Mouse (Mus musculus) kidney, adult 8-10 months (tissue): ENCODE measurements around the gene Adsl.

Source experiments
- DNase-seq, 2 experiments: peaks; one replicate each; pipeline ENCODE4 v3.0.0; 2022

Gene Adsl

DNA sequence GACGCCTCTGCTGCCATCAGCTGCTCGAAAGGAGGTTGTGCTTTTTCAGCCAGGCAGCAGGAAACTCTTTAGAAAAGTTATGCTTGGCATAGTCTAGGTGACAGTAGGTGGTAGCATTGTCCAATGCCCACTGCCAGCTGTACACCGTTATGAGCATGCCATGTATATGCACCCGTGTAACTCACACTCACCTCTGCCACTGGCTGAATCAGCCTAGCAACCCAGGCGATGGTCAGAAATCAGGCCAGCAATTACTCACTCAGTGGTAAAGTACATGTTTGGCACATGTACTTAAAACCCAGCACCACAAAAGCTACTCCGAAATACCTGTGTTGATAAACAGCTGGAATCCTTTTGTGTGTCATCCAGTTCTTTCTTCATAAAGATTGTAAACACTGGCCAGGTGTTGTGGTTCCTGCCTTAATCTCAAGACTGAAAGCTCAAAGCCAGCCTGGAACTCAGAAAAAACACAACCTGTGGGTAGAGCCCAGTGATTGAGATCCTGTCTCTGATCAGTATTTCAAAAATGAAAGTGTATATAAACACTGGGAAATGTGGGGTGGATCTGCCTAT, 6.7 kb upstream of the Adsl start:
- no peak for DNase-seq

DNA sequence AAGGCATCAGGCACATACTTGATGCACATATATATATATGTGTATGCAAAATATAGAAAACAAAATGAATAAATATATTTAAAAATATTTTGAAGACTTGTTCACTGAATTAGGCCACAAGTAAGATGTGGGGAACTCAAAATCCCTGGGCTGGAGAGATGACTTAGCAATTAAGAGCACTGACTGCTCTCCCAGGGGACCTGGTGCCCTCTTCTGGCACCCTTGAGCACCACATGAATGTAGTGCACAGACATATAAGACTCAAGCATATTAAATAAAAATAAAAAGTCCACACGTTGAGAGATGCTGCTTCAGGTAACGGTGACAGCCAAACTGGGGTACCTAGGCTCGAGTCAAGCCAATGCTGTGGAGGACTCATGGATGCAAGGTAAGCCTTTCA, 2.4 kb upstream of the Adsl start:
- peak; percentile 17 to 49 for DNase-seq

DNA sequence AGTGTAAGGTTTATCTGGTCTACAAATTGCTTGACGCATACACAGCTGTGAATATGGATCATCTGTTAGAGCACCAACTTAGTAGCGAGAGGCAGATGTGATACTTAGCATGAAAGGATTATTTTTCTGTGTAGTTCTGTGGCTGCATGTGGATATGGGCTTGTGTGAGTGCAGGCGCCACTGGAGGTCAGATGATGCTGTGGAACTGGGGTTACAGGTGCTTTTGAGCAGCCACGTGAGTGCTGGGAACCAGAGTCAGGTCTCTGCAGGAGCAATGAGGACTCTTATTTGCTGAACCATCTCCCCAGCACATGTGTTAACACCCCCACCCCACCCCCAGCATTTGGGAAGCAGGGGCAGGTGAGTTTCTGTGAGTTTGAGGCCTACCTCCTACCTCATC, 1.1 kb downstream of the Adsl start:
- DNase-seq, result no peak

DNA sequence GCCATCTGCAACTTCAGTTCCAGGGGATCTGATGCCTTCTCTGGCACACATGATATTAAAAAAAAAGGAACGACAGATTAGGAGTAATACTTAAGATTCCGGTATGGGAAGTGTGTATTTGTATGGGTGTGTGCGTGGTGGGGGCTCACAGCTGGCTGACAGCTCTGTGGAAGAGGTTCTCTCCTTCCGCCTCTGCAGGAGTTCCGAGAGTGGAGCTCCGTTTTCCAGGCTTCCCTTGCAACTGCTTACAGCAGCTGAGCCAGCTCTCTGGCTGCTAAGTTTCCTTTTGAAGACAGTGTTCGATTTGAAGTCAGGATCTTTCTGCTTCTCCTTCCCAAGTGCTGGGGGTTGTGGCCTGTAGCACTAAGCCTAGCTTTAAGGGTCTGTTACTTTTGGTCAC, 1.8 kb downstream of the Adsl start:
- DNase-seq, result no peak

DNA sequence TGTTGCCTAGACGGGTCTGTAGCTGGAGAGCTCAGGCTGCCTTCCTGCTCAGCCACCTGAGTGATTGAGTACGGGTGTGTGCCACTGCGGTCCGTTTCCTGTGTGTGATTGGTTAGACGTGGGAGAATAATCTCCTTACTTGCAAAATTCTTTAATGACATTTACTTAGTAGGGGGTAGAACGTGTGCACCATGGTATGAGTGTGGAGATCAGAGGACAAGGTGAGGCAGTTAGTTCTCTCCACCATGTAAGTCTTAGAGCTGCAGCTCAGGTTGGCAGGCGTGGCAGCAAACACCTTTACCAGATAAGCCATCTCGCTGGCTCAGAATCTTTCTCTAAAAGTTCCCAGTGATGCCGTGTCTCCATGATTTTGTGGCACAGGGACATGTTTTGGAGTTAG, 5.7 kb downstream of the Adsl start:
- no peak for DNase-seq

DNA sequence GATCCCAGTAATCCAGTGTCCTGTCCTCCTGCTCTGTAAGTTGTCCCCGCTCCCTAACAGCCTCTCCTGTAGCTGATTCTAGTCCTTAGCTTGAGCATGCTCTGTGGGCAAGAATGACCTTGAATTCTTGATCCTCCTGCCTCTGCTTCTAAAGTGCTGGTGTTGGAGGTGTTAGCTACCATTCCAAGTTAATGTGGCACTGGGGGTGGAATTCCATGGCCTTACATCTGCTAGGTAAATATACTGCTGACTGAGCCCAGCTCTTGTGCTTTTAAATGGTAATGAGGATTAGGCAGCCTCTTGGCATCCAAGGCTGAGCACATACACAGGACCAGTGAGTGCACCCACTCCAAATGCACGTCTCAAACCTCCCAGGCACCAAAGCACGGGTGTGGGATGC, 6.6 kb downstream of the Adsl start:
- DNase-seq, result no peak

DNA sequence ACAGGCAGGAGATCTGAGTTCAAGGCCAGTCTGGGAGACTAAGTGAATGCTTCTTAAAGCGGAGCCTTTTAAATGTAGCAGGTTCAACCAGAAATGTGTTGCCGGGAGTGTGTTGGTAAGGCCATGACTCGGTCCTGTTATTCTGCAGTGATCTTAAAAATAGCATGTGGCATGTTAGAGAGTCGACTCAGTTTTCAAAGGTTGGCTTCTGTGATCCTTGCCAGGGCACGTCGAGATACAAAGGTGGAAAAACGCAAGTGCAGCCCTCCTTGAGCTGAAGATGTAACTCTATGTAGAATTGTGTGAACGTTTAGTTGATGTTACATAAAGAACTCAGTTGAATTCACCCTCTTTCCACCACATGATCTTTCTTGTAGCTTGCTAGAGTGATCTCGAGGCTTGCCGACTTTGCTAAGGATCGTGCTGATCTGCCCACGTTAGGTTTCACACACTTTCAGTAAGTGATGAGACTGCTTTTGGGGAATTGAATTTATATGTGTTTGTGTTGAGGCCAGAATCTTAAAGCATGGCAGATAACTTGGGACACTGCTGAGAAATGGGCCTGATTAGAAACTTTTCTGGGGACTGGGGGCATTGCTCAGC, 7.6 kb downstream of the Adsl start:
- DNase-seq, result no peak

DNA sequence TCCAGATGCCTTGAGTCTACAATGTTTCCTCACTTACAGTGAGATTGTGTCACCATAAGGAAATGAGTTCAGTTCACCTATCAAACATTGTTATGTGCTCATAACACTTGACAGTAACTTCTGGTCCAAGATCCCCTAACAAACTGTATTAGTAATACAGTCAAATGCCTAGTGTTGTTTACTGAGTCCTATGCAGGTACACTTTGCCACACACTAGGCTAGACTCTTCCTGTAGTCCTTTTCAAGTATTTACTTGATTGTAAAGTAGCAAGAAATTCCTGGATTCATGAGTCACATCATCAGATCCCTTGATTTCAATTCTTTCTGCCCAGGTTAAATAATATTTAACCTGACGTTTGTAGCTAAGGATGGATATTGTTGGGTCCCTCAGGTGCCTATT, 21.1 kb downstream of the Adsl start:
- DNase-seq, result no peak

DNA sequence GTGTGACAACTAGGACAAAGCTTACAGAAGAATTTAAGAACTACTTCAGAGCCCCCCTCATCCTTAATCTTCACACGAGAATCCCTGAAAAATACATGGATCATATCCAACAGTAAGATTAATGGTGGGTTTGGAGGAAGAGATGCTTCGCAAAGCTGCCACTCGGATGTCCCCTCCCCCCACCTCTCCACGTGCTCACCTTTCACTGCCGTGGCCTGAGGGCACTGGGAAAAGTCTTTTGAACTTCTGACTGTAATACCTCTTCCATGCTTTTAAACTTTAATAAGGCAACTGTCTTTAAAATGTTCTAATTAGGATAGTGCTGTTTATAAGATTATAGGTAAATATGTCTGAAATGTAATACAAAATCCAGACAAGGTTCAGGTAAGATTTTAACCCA, 26.0 kb downstream of the Adsl start:
- DNase-seq, result no peak

DNA sequence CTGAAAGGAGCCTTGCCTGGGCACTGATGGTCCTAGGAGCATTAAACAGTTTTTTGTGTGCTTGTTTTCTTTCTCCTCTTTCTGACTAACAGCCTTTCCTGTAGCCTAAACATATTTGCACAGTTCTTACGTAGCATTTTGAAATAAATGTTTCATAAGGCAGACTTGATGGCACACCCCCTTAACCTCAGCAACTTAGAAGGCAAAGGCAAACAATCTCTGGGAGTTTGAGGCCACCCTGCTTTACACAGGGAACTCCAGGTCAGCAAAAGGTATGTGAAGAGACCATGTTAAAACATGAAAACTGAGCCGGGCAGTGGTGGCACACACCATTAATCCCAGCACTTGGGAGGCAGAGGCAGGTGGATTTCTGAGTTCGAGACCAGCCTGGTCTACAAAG, 27.4 kb downstream of the Adsl start:
- no peak for DNase-seq

DNA sequence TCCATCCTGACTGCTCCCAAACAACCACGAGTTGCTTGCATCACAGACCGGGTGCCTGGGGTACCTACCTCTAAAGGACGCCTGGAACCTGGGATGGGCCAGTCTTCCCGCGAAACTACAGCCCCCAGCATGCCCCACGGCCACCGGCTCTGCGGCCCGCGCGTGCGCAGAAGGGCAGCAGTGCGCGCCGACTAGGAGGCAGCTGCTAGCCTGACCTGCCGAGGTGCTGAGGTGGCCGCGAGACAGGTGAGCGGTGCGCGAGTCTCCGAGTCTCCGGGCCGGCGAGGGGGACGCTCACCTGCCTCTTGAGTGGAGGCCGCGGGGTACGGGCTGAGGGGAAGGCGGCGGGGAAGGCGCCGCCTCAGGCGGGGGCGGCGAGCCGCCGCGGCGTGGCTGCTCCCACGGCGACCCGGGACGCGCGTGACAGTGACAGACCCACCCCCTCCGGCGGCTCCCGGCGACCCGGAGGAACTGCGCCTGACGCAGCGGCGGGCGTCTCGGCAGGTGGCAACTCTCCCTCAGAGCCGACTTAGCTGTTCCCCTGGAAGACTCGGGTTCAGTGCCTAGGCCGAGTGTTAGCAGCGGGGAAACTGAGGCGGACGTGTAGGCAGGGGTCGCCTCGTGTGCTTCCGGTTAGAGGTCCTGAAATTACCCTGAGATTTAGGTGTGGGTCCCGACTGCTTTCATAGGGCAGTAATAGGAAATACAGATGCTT, 29.5 kb downstream of the Adsl start, which contains the start of gene Sgsm3:
Gene Sgsm3, plus strand, starts transcription at position 146 of the 715 bp plus-strand sequence.
- DNase-seq, result peak; percentile 83 to 86

DNA sequence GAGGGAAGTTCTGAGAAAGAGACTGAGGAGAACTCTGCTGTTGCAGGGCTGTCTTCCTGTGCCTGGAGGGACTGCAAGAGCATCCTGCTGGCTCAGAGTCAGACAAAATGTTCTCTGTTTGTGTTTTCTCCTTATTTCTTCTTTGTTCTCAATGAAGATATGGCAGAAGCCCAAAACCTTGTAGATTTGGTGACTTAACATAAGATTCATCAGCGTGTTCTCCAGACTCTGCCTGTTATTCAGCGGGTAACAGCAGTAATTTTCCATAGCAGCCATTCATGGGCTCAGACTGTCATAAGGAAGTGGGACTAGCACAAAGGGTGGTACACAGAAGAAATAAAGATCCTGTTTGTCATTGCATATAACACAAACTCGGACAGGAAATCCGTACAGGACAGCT, 31.3 kb downstream of the Adsl start:
- DNase-seq, result no peak

DNA sequence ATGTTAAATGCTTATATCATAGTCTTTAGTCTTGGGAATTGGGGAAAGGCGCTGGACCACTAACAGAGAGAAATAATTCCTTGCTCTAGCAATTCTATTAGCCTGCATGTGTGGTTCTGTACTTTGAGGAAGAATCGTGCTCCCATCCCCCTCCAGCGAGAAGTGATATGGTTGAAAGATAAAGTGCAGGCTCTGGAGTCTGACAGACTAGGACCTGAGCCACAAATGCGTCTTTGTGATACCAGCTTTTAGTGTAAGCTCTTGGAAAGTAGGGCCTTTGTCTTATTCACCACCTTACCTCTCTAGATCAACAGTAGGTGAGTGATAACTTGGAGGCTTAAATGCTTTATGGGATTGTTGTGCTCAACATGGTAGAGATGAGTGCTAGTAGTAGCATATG, 32.9 kb downstream of the Adsl start:
- DNase-seq, result no peak

DNA sequence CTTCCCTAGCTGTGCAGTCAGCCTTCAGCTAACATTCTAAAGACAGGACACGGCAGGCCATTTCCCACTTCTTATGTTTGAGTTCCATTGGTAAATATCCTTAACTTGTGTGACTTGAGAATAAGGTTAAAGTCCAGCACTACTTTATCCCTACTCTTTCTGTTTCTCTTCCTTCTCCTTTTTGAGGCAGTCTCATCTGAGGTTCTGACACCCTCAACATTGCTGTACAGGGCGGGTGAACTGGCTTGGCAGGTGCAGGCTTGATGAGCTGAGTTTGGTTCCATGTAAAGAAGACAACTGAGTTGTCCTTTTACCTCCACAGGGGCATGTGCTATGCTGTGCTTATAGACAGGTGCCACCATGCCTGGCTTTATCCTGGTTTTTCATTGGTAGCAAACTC, 35.0 kb downstream of the Adsl start:
- DNase-seq, result no peak

DNA sequence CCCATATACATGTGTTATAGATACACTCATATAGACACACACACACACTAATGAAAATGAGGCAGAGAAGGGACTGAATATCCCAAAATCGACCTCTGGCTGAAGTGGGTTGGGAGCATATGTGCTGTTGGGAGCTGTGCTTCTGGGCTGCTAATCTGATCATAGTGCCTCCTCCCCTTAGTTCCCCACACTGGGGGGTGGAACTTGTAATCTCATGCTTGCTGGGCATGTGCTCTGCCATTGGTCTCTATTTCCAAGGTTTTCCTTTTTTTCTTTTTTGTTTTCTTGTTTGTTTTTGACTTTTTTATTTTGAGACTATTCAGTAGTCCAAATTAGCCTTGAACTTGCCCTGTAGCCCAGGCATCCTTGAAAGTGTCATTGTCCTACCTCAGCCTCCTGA, 40.0 kb downstream of the Adsl start:
- no peak for DNase-seq

DNA sequence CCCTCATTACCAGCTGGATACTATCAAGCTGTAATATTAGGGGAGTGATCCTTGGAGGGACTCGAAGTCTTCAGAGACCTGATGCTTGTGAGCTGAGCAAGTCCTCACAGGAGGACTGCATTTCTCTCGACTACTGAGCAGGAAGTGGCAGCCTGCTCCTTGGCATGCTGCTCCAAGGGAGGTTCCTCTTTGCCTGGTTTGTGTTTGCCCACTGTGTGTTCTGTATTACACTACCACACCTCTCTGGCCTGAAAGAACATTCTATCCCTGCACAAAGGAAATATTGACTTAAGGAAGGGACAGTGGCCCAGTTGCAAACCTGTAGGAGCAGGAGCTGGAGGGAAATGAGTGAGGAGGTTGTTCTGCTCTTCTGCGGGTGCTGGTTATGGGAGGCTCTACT, 41.4 kb downstream of the Adsl start:
- DNase-seq, result no peak

DNA sequence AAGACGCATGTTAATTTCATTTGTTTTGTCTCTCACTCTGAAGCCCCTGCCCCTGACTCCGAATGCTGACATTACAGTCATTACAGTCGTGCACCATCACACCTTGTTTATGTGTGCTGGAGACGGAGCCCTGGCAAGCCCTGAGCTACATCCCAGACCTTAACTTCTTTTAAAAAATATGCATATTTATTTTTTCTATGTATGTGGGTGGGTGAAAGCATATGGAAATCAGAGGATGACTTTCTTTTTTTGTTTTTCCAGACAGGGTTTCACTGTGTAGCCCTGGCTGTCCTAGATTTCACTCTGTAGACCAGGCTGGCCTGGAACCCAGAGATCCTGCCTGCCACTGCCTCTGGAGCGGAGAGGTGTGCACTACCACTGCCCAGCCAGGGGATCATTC, 46.7 kb downstream of the Adsl start:
- DNase-seq, result no peak

DNA sequence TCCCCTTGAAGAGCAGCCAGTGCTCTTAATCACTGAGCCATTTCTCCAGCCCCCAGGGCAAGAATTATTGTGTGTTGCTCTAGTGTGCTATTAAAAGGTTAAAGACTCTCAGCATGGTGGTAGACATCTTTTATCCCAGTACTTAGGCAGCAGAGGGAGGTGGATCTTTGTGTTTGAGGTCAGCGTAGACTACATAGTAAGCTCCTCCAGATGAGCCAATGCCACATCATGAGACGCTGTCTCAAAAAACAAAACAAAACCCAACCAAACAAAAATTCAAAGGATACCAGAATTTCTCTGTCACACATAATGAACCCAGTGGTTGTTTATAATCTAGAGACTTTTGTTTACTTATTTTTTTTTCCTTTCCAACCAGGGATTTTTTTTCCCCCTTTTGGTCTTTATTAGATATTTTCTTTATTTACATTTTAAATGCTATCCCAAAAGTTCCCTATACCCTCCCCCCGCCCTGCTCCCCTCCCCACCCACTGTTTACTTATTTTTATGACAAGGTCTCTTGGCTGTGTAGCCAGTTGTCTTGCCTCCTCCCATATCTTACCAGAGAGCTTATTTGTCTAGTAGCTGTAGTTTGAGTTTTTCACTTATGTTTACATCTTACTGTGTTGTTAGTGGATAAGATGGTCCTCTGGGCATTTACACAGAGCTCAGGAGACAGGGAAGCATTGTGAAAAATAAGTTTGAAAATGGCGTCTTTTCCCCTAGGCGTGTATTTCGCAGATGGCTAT, 48.0 kb downstream of the Adsl start:
- DNase-seq, result no peak

DNA sequence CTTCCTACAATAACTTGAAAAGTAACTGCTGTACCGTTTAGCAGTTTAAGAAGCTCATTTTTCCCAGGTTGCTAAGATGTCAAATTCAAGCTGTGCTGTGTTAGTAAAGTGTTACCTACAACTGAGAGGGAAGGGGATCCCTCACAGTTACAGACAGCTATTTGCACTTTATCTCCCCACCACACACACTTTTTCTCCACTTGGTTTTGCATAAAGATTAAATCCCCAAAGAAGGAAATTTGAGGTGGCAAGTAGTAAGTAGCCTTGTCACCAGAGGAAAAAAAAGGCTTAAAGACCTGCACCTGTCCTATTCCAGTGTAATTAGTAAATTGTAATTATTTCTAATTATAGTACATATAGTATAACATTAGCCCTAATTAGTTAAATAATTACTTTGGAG, 48.8 kb downstream of the Adsl start:
- no peak for DNase-seq

DNA sequence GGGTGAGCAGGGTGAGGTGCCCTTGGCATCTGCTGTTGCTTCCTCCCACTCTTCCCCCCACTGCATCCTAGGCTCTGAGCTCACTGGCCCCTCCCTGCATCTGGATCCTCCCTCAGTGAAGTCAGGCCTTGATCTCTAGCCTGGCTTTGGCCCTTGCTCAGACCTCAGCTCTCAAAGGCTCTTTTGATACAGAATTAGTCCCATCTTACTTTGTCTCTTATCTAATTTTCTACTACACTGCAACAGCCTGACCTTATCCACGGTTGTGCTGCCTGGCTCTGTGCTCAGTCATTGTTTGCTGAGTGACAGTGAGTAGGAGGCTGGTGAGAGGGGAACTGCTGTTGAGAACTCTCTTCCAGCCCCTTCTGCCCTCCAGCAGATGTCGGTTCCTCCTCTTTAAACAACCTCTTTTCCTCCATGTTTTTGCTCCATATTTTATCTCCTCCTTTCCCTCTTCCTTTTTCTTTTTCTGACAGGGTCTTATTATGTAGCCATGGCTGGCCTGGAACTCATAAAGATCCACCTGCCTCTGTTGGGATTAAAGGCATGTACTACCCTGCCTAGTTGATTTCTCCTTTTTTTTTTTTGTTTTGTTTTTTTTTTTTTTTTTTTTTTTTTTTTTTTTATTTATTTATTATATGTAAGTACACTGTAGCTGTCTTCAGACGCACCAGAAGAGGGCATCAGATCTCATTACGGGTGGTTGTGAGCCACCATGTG, 52.3 kb downstream of the Adsl start:
- no peak for DNase-seq

DNA sequence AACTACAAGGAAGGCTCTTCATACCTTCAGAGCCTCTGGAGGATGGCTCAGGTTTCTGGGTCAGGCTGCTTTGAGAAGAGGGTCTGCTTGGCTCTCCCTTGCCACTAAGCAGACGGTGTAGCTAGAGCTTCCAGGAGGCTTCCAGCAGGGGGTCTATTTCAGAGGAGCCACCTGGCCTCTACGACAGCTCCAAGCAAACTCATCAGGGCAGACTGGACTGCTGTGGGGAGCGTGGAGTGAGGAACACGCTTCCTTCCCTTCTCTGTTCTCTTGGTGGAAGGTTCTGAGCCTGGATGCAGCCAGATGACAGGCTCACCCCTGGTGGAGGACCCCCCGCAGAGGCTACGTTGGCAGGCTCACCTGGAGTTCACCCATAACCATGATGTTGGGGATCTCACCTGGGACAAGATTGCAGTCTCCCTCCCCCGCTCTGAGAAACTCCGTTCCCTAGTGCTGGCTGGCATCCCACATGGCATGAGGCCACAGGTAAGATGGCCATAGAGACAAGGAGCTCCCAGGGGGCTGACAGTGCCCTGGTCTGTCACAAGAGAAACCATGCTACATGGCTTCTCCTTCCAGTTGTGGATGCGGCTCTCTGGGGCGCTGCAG, 57.9 kb downstream of the Adsl start:
- no peak for DNase-seq

DNA sequence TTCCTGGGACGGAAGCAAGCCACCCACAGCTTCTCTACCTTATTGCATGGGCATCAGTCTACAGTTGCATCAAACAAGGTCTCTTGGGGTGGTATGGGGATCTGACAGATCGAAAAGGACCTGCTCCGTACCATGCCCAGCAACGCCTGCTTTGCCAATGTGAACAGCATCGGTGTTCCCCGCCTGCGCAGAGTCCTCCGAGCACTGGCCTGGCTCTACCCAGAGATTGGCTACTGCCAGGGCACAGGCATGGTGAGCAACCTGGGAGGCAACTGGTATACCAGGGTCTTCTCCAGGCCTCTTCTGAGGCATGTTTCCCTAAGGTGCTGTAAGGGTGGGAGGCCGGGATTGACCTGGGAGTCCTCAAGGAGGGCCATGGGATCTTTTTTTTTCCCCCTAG, 59.0 kb downstream of the Adsl start:
- no peak for DNase-seq

DNA sequence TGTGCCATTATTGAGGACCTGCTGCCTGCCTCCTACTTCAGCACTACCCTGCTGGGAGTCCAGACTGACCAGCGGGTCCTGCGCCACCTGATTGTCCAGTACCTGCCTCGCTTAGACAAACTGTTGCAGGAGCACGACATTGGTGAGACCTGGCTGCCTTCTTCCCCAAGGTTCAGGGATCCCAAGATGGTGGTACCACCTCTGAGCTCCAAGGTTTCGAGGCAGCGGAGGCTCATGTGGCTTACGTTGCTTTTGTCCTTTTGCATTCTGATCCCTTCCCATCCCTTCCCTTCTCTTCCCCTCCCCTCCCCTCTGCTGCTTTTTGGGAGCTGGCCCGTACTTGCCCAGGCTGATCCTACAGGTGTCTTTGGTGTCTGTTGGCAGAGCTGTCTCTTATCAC, 59.6 kb downstream of the Adsl start:
- no peak for DNase-seq
